Mouse (Mus musculus) frontal cortex, adult (tissue): ENCODE data around the gene Prkag2.

Experiments used
- ATAC-seq: cut with Nextera tagmentation; 2 replicates; pipeline ENCODE4 v1.9.2; 2017; ENCODE audit warnings: mild to moderate bottlenecking, moderate library complexity, mixed read lengths; ENCODE audit not compliant: low TSS enrichment

Gene Prkag2

GRCm38 (mm10) chr5:25050827-25051226, 49.6 kb downstream of the Prkag2 start:
- no peak for ATAC-seq

- no peak for ATAC-seq
Measured at GRCm38 (mm10) chr5:25047670-25048069, 52.8 kb downstream of the Prkag2 start.

- ATAC-seq: no peak
Measured at GRCm38 (mm10) chr5:25046762-25047161, 53.7 kb downstream of the Prkag2 start.

GRCm38 (mm10) chr5:25044007-25044406, 56.4 kb downstream of the Prkag2 start:
- ATAC-seq: no peak

- no peak for ATAC-seq
Measured at GRCm38 (mm10) chr5:25041947-25042346, 58.5 kb downstream of the Prkag2 start.

- ATAC-seq: peak; percentile 66; the same call in 1 of the 2 replicates
Measured at GRCm38 (mm10) chr5:25041307-25041706, 59.1 kb downstream of the Prkag2 start.

- ATAC-seq: no peak
Measured at GRCm38 (mm10) chr5:25040903-25041302, 59.5 kb downstream of the Prkag2 start.

GRCm38 (mm10) chr5:25038827-25039226, 61.6 kb downstream of the Prkag2 start:
- ATAC-seq: no peak

GRCm38 (mm10) chr5:25035391-25035790, 65.1 kb downstream of the Prkag2 start:
- no peak for ATAC-seq

GRCm38 (mm10) chr5:25031456-25031856, 69.0 kb downstream of the Prkag2 start:
- ATAC-seq: peak; percentile 78

- no peak; the same call in 1 of the 2 replicates for ATAC-seq
Measured at GRCm38 (mm10) chr5:25031037-25031436, 69.4 kb downstream of the Prkag2 start.

GRCm38 (mm10) chr5:25030276-25030681, 70.2 kb downstream of the Prkag2 start:
- no peak for ATAC-seq

- no peak for ATAC-seq
Measured at GRCm38 (mm10) chr5:25027673-25028072, 72.8 kb downstream of the Prkag2 start.

- ATAC-seq: peak; percentile 47
Measured at GRCm38 (mm10) chr5:25025309-25026019, 75.0 kb downstream of the Prkag2 start.

GRCm38 (mm10) chr5:25022904-25023303, 77.5 kb downstream of the Prkag2 start:
- ATAC-seq: peak; percentile 42

- ATAC-seq: no peak
Measured at GRCm38 (mm10) chr5:25019221-25019620, 81.2 kb downstream of the Prkag2 start.

GRCm38 (mm10) chr5:25012134-25012533, 88.3 kb downstream of the Prkag2 start:
- no peak for ATAC-seq

GRCm38 (mm10) chr5:25011019-25011485, 89.4 kb downstream of the Prkag2 start:
- ATAC-seq: peak; percentile 21; the same call in 1 of the 2 replicates

GRCm38 (mm10) chr5:25010438-25010892, 90.0 kb downstream of the Prkag2 start:
- ATAC-seq: peak; percentile 75

- no peak for ATAC-seq
Measured at GRCm38 (mm10) chr5:25009770-25010169, 90.7 kb downstream of the Prkag2 start.

GRCm38 (mm10) chr5:25008966-25009365, 91.5 kb downstream of the Prkag2 start:
- ATAC-seq: no peak

- ATAC-seq: peak; percentile 61
Measured at GRCm38 (mm10) chr5:25006848-25007247, 93.6 kb downstream of the Prkag2 start.

- ATAC-seq: no peak
Measured at GRCm38 (mm10) chr5:25005532-25006129, 94.8 kb downstream of the Prkag2 start.
